Mouse (Mus musculus) testis, adult 2 months (tissue): ENCODE measurements around the gene Usp37. TPM values are rescaled to one million over a fixed set of nuclear protein-coding genes. Genes with fewer than 3 reads are reported as not detected.

Experiments used
- H3K27ac ChIP-seq: fragments of 200-500 bp; 2 replicates; pipeline ENCODE4 v1.5.1; 2012; ENCODE audit warnings: low read depth, low read length; ENCODE audit not compliant: control insufficient read depth, insufficient read depth
- H3K27me3 ChIP-seq: fragments of 200-500 bp; 2 replicates; pipeline ENCODE4 v1.6.1; 2012; ENCODE audit warnings: mild to moderate bottlenecking, low read length, moderate library complexity; ENCODE audit not compliant: control insufficient read depth, insufficient read depth
- H3K36me3 ChIP-seq: fragments of 200-500 bp; 2 replicates; pipeline ENCODE4 v1.6.1; 2012; ENCODE audit warnings: mild to moderate bottlenecking, low read length; ENCODE audit not compliant: control insufficient read depth, insufficient read depth
- H3K4me1 ChIP-seq: fragments of 200-500 bp; 2 replicates; pipeline ENCODE4 v1.6.1; 2012; ENCODE audit warnings: low read length; ENCODE audit not compliant: control insufficient read depth, insufficient read depth
- H3K4me3 ChIP-seq: fragments of 200-500 bp; 2 replicates; pipeline ENCODE4 v1.5.1; 2012; ENCODE audit warnings: low read depth, mild to moderate bottlenecking, low read length, moderate library complexity, mixed read lengths; ENCODE audit not compliant: control insufficient read depth
- CTCF ChIP-seq: fragments of 200-500 bp; IDR thresholded peaks from 2 replicates; pipeline ENCODE4 v1.5.1; 2012; ENCODE audit warnings: low read depth, mild to moderate bottlenecking, inconsistent platforms, low read length, moderate library complexity; ENCODE audit not compliant: control insufficient read depth, insufficient read depth, insufficient replicate concordance
- POLR2A ChIP-seq: fragments of 200-500 bp; IDR thresholded peaks from 2 replicates; pipeline ENCODE4 v1.6.1; 2012; ENCODE audit warnings: low read depth, mild to moderate bottlenecking, inconsistent platforms, low read length, moderate library complexity; ENCODE audit not compliant: control insufficient read depth
- polyA plus RNA-seq: library from polyadenylated mRNA; depleted of rRNA; stranded (reverse); fragments of >200 nt; gene quantifications from 2 replicates; pipeline ENCODE4 v1.2.3, GENCODE M21; 2012; rRNA removed

Gene Usp37
- polyA plus RNA-seq, 1 experiment: 23.7 TPM

GRCm38 (mm10) chr1:74390287-74390906 lies 153.7 kb downstream of the Usp37 start:
- TF ChIP-seq CTCF (peak; percentile 80), POLR2A (no peak)
- no peaks in the 10 kb centered on the region for H3K27me3 ChIP-seq
- H3K36me3 ChIP-seq: no peaks in the 10 kb centered on the region
- peaks cover 32% of the 10 kb centered on the region for H3K4me1 ChIP-seq
- peak overlapping the region; percentile 77 for H3K27ac ChIP-seq
- H3K4me3 ChIP-seq: peak overlapping the region; percentile 11

GRCm38 (mm10) chr1:74389831-74390286 lies 154.2 kb downstream of the Usp37 start:
- peak overlapping the region; percentile 59 for H3K27ac ChIP-seq
- peak overlapping the region; percentile 1; the same call in 1 of the 2 replicates for H3K4me3 ChIP-seq
- H3K4me1 ChIP-seq: peaks cover 32% of the 10 kb centered on the region
- TF ChIP-seq POLR2A: no peak
- no peak for TF ChIP-seq CTCF
- H3K27me3 ChIP-seq: no peaks in the 10 kb centered on the region
- H3K36me3 ChIP-seq: no peaks in the 10 kb centered on the region

- H3K27me3 ChIP-seq: no peaks in the 10 kb centered on the region
- H3K27ac ChIP-seq: no peak overlapping the region
- TF ChIP-seq POLR2A: no peak
- no peak for TF ChIP-seq CTCF
- no peak overlapping the region for H3K4me3 ChIP-seq
- no peaks in the 10 kb centered on the region for H3K36me3 ChIP-seq
- peaks cover 32% of the 10 kb centered on the region for H3K4me1 ChIP-seq
Observed at GRCm38 (mm10) chr1:74388398-74388920, 155.6 kb downstream of the Usp37 start.

GRCm38 (mm10) chr1:74387386-74387988 lies 156.6 kb downstream of the Usp37 start:
- H3K36me3 ChIP-seq: no peaks in the 10 kb centered on the region
- TF ChIP-seq CTCF (no peak), POLR2A (no peak)
- H3K27ac ChIP-seq: peak overlapping the region; percentile 93; the same call in 1 of the 2 replicates
- no peaks in the 10 kb centered on the region for H3K27me3 ChIP-seq
- peak overlapping the region; percentile 86 for H3K4me3 ChIP-seq
- peaks cover 29% of the 10 kb centered on the region for H3K4me1 ChIP-seq

GRCm38 (mm10) chr1:74386714-74387385 lies 157.2 kb downstream of the Usp37 start:
- TF ChIP-seq POLR2A (no peak), CTCF (0 out of 2 replicates have a peak, but pooled peaks have one; percentile 6)
- Histone ChIP-seq H3K4me3 (peak overlapping the region; percentile 86), H3K4me1 (peaks cover 25% of the 10 kb centered on the region), H3K27me3 (no peaks in the 10 kb centered on the region), H3K27ac (peak overlapping the region; percentile 93), H3K36me3 (no peaks in the 10 kb centered on the region)

GRCm38 (mm10) chr1:74386363-74386713 lies 157.7 kb downstream of the Usp37 start:
- peak overlapping the region; percentile 86 for H3K4me3 ChIP-seq
- H3K36me3 ChIP-seq: no peaks in the 10 kb centered on the region
- no peaks in the 10 kb centered on the region for H3K27me3 ChIP-seq
- H3K4me1 ChIP-seq: peaks cover 25% of the 10 kb centered on the region
- TF ChIP-seq POLR2A (no peak), CTCF (no peak)
- peak overlapping the region; percentile 93 for H3K27ac ChIP-seq

GRCm38 (mm10) chr1:74385531-74385930 lies 158.6 kb downstream of the Usp37 start:
- Histone ChIP-seq H3K27ac (no peak overlapping the region), H3K27me3 (no peaks in the 10 kb centered on the region), H3K36me3 (no peaks in the 10 kb centered on the region), H3K4me3 (no peak overlapping the region), H3K4me1 (peaks cover 25% of the 10 kb centered on the region)
- TF ChIP-seq CTCF: no peak
- TF ChIP-seq POLR2A: no peak

Other genes starting within 250 kb of the Usp37 start
- gene Tmbim1, start 238.7 kb downstream of the Usp37 start, polyA plus RNA-seq: 6.3 TPM in 2 replicates
- gene Catip, start 182.2 kb downstream of the Usp37 start, polyA plus RNA-seq: 22.0 and 25.9 TPM in 2 replicates
- gene Slc11a1, start 169.1 kb downstream of the Usp37 start, polyA plus RNA-seq: 3.0 and 3.1 TPM in 2 replicates
- 12.1 and 13.6 TPM in 2 replicates for gene Ctdsp1, start 152.8 kb downstream of the Usp37 start, polyA plus RNA-seq
- gene Vil1, start 134.9 kb downstream of the Usp37 start, polyA plus RNA-seq: 0.09 and 0.22 TPM in 2 replicates
- gene Cnot9, start 38.2 kb downstream of the Usp37 start, polyA plus RNA-seq: 22.4 and 26.6 TPM in 2 replicates
- 69.7 and 84.0 TPM in 2 replicates for gene Plcd4, start 1.4 kb downstream of the Usp37 start, polyA plus RNA-seq
- 7.5 and 7.9 TPM in 2 replicates for gene Zfp142, start 44.0 kb upstream of the Usp37 start, polyA plus RNA-seq
- 4.5 and 5.2 TPM in 2 replicates for gene Bcs1l, start 44.0 kb upstream of the Usp37 start, polyA plus RNA-seq
- gene Rnf25, start 57.1 kb upstream of the Usp37 start, polyA plus RNA-seq: 175 and 194 TPM in 2 replicates
- gene Stk36, start 57.2 kb upstream of the Usp37 start, polyA plus RNA-seq: 177 and 209 TPM in 2 replicates
- gene Ttll4, start 117.5 kb upstream of the Usp37 start, polyA plus RNA-seq: 67.6 and 77.9 TPM in 2 replicates
- gene Cyp27a1, start 169.3 kb upstream of the Usp37 start, polyA plus RNA-seq: 6.3 and 9.0 TPM in 2 replicates
- gene Prkag3, start 204.9 kb upstream of the Usp37 start, polyA plus RNA-seq: 0.44 and 0.53 TPM in 2 replicates
- 11.2 and 13.4 TPM in 2 replicates for gene Wnt6, start 227.6 kb upstream of the Usp37 start, polyA plus RNA-seq
- gene Wnt10a, start 247.2 kb upstream of the Usp37 start, polyA plus RNA-seq: 0.16 and 0.23 TPM in 2 replicates